Mouse (Mus musculus): ENCODE data around the gene Olfr553. TPM values are rescaled to one million over a fixed set of nuclear protein-coding genes. Genes with fewer than 3 reads are reported as not detected.

Gene Olfr553
- not detected in 2 replicates for polyA plus RNA-seq (2012)

GRCm38 (mm10) chr7:102618118-102618517 lies at the start of gene Olfr553:
TSS of gene Olfr553 (minus strand) at chr7:102618218.
- no peak for TF ChIP-seq GATA1 (IDR thresholded peaks at IDR 0.05; ENCODE audit: low read length)

- TF ChIP-seq GATA1 (IDR thresholded peaks at IDR 0.05; ENCODE audit: low read length) = no peak
Measured at GRCm38 (mm10) chr7:102665378-102665777, 47.4 kb upstream of the Olfr553 start.

GRCm38 (mm10) chr7:102664599-102664998 lies 46.6 kb upstream of the Olfr553 start, which contains the start of gene Olfr556:
TSS of gene Olfr556 (plus strand) at chr7:102664899.
- no peak for TF ChIP-seq GATA1 (IDR thresholded peaks at IDR 0.05; ENCODE audit: low read length)

- TF ChIP-seq GATA1 (IDR thresholded peaks at IDR 0.05; ENCODE audit: low read length) = no peak
Measured at GRCm38 (mm10) chr7:102658523-102658922, 40.5 kb upstream of the Olfr553 start, which contains the start of gene Olfr555. TSS of gene Olfr555 (plus strand) at chr7:102658823.

GRCm38 (mm10) chr7:102638132-102638531 lies 20.1 kb upstream of the Olfr553 start, which contains the start of gene Olfr554:
TSS of gene Olfr554 (plus strand) at chr7:102638432.
- TF ChIP-seq GATA1 (IDR thresholded peaks at IDR 0.05; ENCODE audit: low read length) = no peak

DNA sequence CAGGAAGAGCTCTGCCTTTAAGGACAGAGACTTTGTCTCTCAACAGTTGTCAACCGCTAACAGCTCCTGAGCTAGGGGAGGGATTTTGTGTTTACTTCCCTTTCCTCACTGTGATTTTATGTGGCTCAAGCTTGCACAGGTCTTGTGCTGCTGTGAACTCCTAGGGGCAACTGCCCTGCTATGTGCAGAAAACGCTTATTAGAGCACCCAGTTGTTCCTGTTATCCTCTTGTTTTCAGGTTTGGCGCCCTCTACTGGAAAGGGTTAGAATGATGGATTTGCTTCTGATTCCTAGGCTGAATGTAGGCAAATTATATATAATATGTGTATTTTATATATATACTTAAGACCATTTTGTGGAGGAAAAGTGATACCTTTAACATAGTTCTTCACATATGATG lies 18.6 kb upstream of the Olfr553 start:
- TF ChIP-seq GATA1 (IDR thresholded peaks at IDR 0.05; ENCODE audit: low read length) = no peak

- no peak for TF ChIP-seq GATA1 (IDR thresholded peaks at IDR 0.05; ENCODE audit: low read length)
Measured at GRCm38 (mm10) chr7:102619608-102620007, 1.6 kb upstream of the Olfr553 start.

GRCm38 (mm10) chr7:102597378-102598031 lies 20.5 kb downstream of the Olfr553 start, which contains the start of gene Olfr552:
TSS of gene Olfr552 (plus strand) at chr7:102597770.
- no peak for TF ChIP-seq GATA1 (IDR thresholded peaks at IDR 0.05; ENCODE audit: low read length)

GRCm38 (mm10) chr7:102591786-102592185 lies 26.2 kb downstream of the Olfr553 start, which contains the start of gene Olfr551:
TSS of gene Olfr551 (minus strand) at chr7:102591886.
- TF ChIP-seq GATA1 (IDR thresholded peaks at IDR 0.05; ENCODE audit: low read length) = no peak

DNA sequence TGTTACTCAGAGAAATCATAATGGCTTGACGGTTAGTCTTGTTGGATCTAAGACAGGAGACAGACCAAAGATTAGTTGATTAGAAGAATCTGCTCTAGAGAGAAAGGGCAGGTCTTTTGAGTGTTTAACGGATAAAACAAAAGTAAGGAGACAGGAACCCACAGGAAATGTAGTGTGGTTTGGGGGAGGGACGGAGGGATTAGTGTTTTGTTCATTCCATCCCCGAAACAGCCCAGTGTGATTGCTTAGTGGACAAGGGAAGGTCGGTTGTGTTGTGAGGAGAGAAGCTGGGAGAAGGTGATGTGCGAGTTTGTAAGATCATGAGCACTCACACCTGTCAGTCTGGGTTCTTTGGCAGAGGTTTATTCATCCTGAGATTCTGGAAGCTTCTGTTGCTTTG lies 42.0 kb downstream of the Olfr553 start:
- TF ChIP-seq GATA1 (IDR thresholded peaks at IDR 0.05; ENCODE audit: low read length) = no peak

GRCm38 (mm10) chr7:102573174-102573830 lies 44.7 kb downstream of the Olfr553 start:
- no peak for TF ChIP-seq GATA1 (IDR thresholded peaks at IDR 0.05; ENCODE audit: low read length)

DNA sequence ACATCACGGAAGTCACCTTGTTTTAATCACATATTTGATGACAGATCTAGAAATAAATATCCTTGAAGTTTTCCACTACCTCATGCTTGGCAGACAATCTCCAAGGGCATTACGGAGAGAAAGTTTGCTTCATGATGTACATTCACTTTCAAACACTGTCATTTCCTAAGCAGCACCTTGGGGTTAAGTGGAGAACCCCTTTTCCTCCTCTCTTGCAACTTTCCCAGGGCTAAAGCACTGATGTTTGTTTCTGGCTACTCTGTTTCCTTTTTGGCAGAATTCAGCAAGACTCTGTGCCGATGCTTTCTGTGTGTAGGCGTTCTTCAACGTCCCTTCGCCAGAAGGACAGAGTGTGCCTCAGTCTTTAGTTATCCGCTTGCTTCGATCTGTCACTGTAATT lies 46.9 kb downstream of the Olfr553 start, which contains the start of gene Olfr550:
TSS of gene Olfr550 (plus strand) at position 301 of the 400 bp plus-strand sequence.
- no peak for TF ChIP-seq GATA1 (IDR thresholded peaks at IDR 0.05; ENCODE audit: low read length)

DNA sequence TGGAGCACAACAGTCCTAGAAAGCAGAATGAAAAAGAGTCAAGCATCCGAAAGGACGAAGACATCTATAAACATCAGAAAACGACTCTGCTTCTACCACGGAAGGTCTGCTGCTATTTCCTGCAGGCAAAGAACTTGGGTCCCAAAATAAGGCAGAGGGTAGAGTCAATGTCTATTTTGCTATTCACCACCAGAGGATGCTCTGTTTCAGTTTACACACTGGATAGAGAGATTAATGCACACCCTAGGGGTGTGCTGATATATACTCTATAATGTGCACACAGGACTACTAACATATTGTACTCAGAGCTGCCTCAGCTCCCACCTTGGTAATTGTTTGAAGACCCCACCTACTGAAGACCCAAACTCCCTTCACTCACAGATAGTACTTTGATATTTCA lies 51.8 kb downstream of the Olfr553 start:
- no peak for TF ChIP-seq GATA1 (IDR thresholded peaks at IDR 0.05; ENCODE audit: low read length)

GRCm38 (mm10) chr7:102564999-102565997 lies 52.7 kb downstream of the Olfr553 start, which contains the start of gene Trim21:
TSS of gene Trim21 (minus strand) at chr7:102565486.
- TF ChIP-seq GATA1 (IDR thresholded peaks at IDR 0.05; ENCODE audit: low read length) = no peak

Other genes with a start within 250 kb of the Olfr553 start
- gene Rrm1, start 176.5 kb downstream of the Olfr553 start, polyA plus RNA-seq (2012) = 96.3 and 156 TPM in 2 replicates
- not detected in 2 replicates for gene Olfr543, start 136.5 kb downstream of the Olfr553 start, polyA plus RNA-seq (2012)
- not detected in 2 replicates for gene Olfr544, start 129.9 kb downstream of the Olfr553 start, polyA plus RNA-seq (2012)
- gene Olfr545, start 118.6 kb downstream of the Olfr553 start, polyA plus RNA-seq (2012) = not detected in 2 replicates
- not detected in 2 replicates for gene Olfr547, start 83.5 kb downstream of the Olfr553 start, polyA plus RNA-seq (2012)
- gene Olfr548-ps1, start 77.3 kb downstream of the Olfr553 start, polyA plus RNA-seq (2012) = not detected in 2 replicates
- gene Olfr549, start 68.3 kb downstream of the Olfr553 start, polyA plus RNA-seq (2012) = not detected in 2 replicates
- 2.4 and 5.2 TPM in 2 replicates for gene Trim21, start 52.7 kb downstream of the Olfr553 start, polyA plus RNA-seq (2012)
- gene Olfr550, start 46.8 kb downstream of the Olfr553 start, polyA plus RNA-seq (2012) = not detected in 2 replicates
- not detected in 2 replicates for gene Olfr551, start 26.3 kb downstream of the Olfr553 start, polyA plus RNA-seq (2012)
- not detected in 2 replicates for gene Olfr552, start 20.4 kb downstream of the Olfr553 start, polyA plus RNA-seq (2012)
- not detected in 2 replicates for gene Olfr554, start 20.2 kb upstream of the Olfr553 start, polyA plus RNA-seq (2012)
- gene Olfr555, start 40.6 kb upstream of the Olfr553 start, polyA plus RNA-seq (2012) = not detected in 2 replicates
- gene Olfr556, start 46.7 kb upstream of the Olfr553 start, polyA plus RNA-seq (2012) = not detected in 2 replicates
- gene Trim68, start 69.1 kb upstream of the Olfr553 start, polyA plus RNA-seq (2012) = 1.8 and 1.9 TPM in 2 replicates
- gene Olfr557, start 77.7 kb upstream of the Olfr553 start, polyA plus RNA-seq (2012) = not detected in 2 replicates
- gene Olfr558, start 84.0 kb upstream of the Olfr553 start, polyA plus RNA-seq (2012) = not detected in 2 replicates
- gene Olfr33, start 100.9 kb upstream of the Olfr553 start, polyA plus RNA-seq (2012) = not detected in 2 replicates
- gene Olfr559, start 109.3 kb upstream of the Olfr553 start, polyA plus RNA-seq (2012) = not detected in 2 replicates
- gene Olfr560, start 141.1 kb upstream of the Olfr553 start, polyA plus RNA-seq (2012) = not detected in 2 replicates
- gene Olfr78, start 141.3 kb upstream of the Olfr553 start, polyA plus RNA-seq (2012) = not detected in 2 replicates
- gene Olfr561, start 153.0 kb upstream of the Olfr553 start, polyA plus RNA-seq (2012) = not detected in 2 replicates
- not detected in 2 replicates for gene Olfr564, start 185.3 kb upstream of the Olfr553 start, polyA plus RNA-seq (2012)
- not detected in 2 replicates for gene Olfr566, start 240.5 kb upstream of the Olfr553 start, polyA plus RNA-seq (2012)